Mouse (Mus musculus) limb, embryonic 11.5 days (tissue): Measurements from ENCODE around the gene Tango2. TPM values are rescaled to one million over a fixed set of nuclear protein-coding genes. Genes with fewer than 3 reads are reported as not detected.

Experiments
- ATAC-seq: fragments of 200-750 bp; cut with Nextera tagmentation; 2 replicates; pipeline ENCODE4 v1.8.0; 2017; ENCODE audit warnings: low read depth; ENCODE audit not compliant: insufficient number of reproducible peaks, low FRiP score, low TSS enrichment
- DNase-seq: peaks from one replicate; pipeline ENCODE4 v3.0.0-alpha.2; 2015; ENCODE audit warnings: low spot score
- H3K27ac ChIP-seq: fragments of 300-500 bp; sonication (generic); replicated peaks from 2 replicates; pipeline ENCODE4 v1.5.1; 2014; ENCODE audit warnings: low read depth, mild to moderate bottlenecking, low read length
- H3K27me3 ChIP-seq: fragments of 300-500 bp; sonication (generic); 2 replicates; pipeline ENCODE4 v1.6.1; 2014; ENCODE audit warnings: mild to moderate bottlenecking, low read length, mixed read lengths; ENCODE audit not compliant: control insufficient read depth, insufficient read depth
- H3K36me3 ChIP-seq: fragments of 300-500 bp; sonication (generic); 2 replicates; pipeline ENCODE4 v1.6.1; 2014; ENCODE audit warnings: mild to moderate bottlenecking, low read length, moderate library complexity, mixed read lengths; ENCODE audit not compliant: control insufficient read depth, insufficient read depth
- H3K4me1 ChIP-seq: fragments of 300-500 bp; sonication (generic); 2 replicates; pipeline ENCODE4 v1.6.1; 2014; ENCODE audit warnings: low read length, mixed read lengths; ENCODE audit not compliant: control insufficient read depth, insufficient read depth
- H3K4me2 ChIP-seq: fragments of 300-500 bp; sonication (generic); 2 replicates; pipeline ENCODE4 v1.6.1; 2014; ENCODE audit warnings: low read depth, mild to moderate bottlenecking, moderate library complexity; ENCODE audit not compliant: severe bottlenecking
- H3K4me3 ChIP-seq: fragments of 300-500 bp; sonication (generic); 2 replicates; pipeline ENCODE4 v1.5.1; 2014; ENCODE audit warnings: low read depth, low read length
- H3K9ac ChIP-seq: fragments of 300-500 bp; sonication (generic); 2 replicates; pipeline ENCODE4 v1.6.1; 2014; ENCODE audit warnings: mild to moderate bottlenecking, low read length
- H3K9me3 ChIP-seq: fragments of 300-500 bp; sonication (generic); 2 replicates; pipeline ENCODE4 v1.6.1; 2016; ENCODE audit warnings: low read length; ENCODE audit not compliant: control insufficient read depth
- WGBS: fragments of 180-500 bp; shearing (Covaris S2); extraction: QIAGEN DNeasy Blood & Tissue Kit; methylation state at CpG from one replicate; pipeline ENCODE4 v1.1.7; 2014; 5-methylcytosine and 5-hydroxymethylcytosine counted together
- polyA plus RNA-seq: library from polyadenylated mRNA; unstranded; fragments of >200 nt; fragmentation: Nextera tagmentation; extraction: Ambion mirVana; gene quantifications from 2 replicates; pipeline ENCODE4 v1.2.1, GENCODE M21; 2014

The Tango2 gene
- polyA plus RNA-seq, 1 experiment from 2014 or later = 21.2 TPM

GRCm38 (mm10) chr16:18378489-18378888, 30.6 kb upstream of the Tango2 start:
- Histone ChIP-seq H3K27ac (no peak overlapping the region), H3K4me1 (peaks cover under 1% of the 10 kb centered on the region)
- WGBS = 24% methylated on average over 1 of the region's 1 CpGs

GRCm38 (mm10) chr16:18377203-18377602, 29.3 kb upstream of the Tango2 start:
- no peak overlapping the region for H3K27ac ChIP-seq
- WGBS = 48% methylated on average over 3 of the region's 3 CpGs

More at GRCm38 (mm10) chr16:18378489-18378888, 30.6 kb upstream of the Tango2 start:
- Histone ChIP-seq H3K4me2 (no peak overlapping the region), H3K36me3 (no peaks in the 10 kb centered on the region), H3K27me3 (no peaks in the 10 kb centered on the region), H3K9ac (no peak overlapping the region), H3K9me3 (no peaks in the 10 kb centered on the region), H3K4me3 (no peak overlapping the region)
- ATAC-seq = no peak
- DNase-seq = no peak

GRCm38 (mm10) chr16:18376297-18376954, 28.5 kb upstream of the Tango2 start:
- H3K27me3 ChIP-seq = no peaks in the 10 kb centered on the region
- H3K4me2 ChIP-seq = no peak overlapping the region
- DNase-seq (no peak), ATAC-seq (no peak)
- no peaks in the 10 kb centered on the region; the same call in 1 of the 2 replicates for H3K4me1 ChIP-seq
- H3K9ac ChIP-seq = no peak overlapping the region
- H3K9me3 ChIP-seq = no peaks in the 10 kb centered on the region
- H3K27ac ChIP-seq = no peak overlapping the region
- 87% methylated on average over 7 of the region's 7 CpGs for WGBS
- no peak overlapping the region for H3K4me3 ChIP-seq
- H3K36me3 ChIP-seq = no peaks in the 10 kb centered on the region

More at GRCm38 (mm10) chr16:18377203-18377602, 29.3 kb upstream of the Tango2 start:
- H3K4me1 ChIP-seq = no peaks in the 10 kb centered on the region; the same call in 1 of the 2 replicates
- no peak overlapping the region for H3K4me3 ChIP-seq
- no peak overlapping the region for H3K9ac ChIP-seq
- no peaks in the 10 kb centered on the region for H3K36me3 ChIP-seq
- no peaks in the 10 kb centered on the region for H3K27me3 ChIP-seq
- no peaks in the 10 kb centered on the region for H3K9me3 ChIP-seq
- DNase-seq (no peak), ATAC-seq (no peak)
- H3K4me2 ChIP-seq = no peak overlapping the region

GRCm38 (mm10) chr16:18373632-18374031, 25.7 kb upstream of the Tango2 start:
- no peak for ATAC-seq
- no peak overlapping the region for H3K9ac ChIP-seq
- no peak overlapping the region for H3K4me3 ChIP-seq
- WGBS = 93% methylated on average over 4 of the region's 4 CpGs
- H3K4me2 ChIP-seq = no peak overlapping the region
- no peak for DNase-seq
- no peaks in the 10 kb centered on the region for H3K4me1 ChIP-seq
- H3K9me3 ChIP-seq = no peaks in the 10 kb centered on the region
- H3K36me3 ChIP-seq = no peaks in the 10 kb centered on the region
- no peak overlapping the region for H3K27ac ChIP-seq
- H3K27me3 ChIP-seq = no peaks in the 10 kb centered on the region

- no peaks in the 10 kb centered on the region for H3K27me3 ChIP-seq
- no peaks in the 10 kb centered on the region for H3K9me3 ChIP-seq
- no peak for DNase-seq
- no peak overlapping the region for H3K4me3 ChIP-seq
- H3K27ac ChIP-seq = no peak overlapping the region
- no peak overlapping the region for H3K9ac ChIP-seq
- no peak for ATAC-seq
- H3K4me2 ChIP-seq = no peak overlapping the region
- 92% methylated on average over 3 of the region's 3 CpGs for WGBS
- no peaks in the 10 kb centered on the region for H3K36me3 ChIP-seq
- H3K4me1 ChIP-seq = no peaks in the 10 kb centered on the region
Measured at GRCm38 (mm10) chr16:18370197-18370596, 22.3 kb upstream of the Tango2 start.

- H3K4me1 ChIP-seq = no peaks in the 10 kb centered on the region
- ATAC-seq (no peak), DNase-seq (no peak)
- no peak overlapping the region for H3K4me2 ChIP-seq
- no peaks in the 10 kb centered on the region for H3K9me3 ChIP-seq
- no peak overlapping the region for H3K9ac ChIP-seq
- no peaks in the 10 kb centered on the region for H3K27me3 ChIP-seq
- H3K4me3 ChIP-seq = no peak overlapping the region
- 43% methylated on average over 4 of the region's 4 CpGs for WGBS
- no peak overlapping the region for H3K27ac ChIP-seq
- H3K36me3 ChIP-seq = no peaks in the 10 kb centered on the region
Measured at GRCm38 (mm10) chr16:18366849-18367248, 18.9 kb upstream of the Tango2 start.

GRCm38 (mm10) chr16:18362948-18363347, 15.0 kb upstream of the Tango2 start:
- no peaks in the 10 kb centered on the region for H3K4me1 ChIP-seq
- WGBS = 86% methylated on average over 8 of the region's 8 CpGs
- no peaks in the 10 kb centered on the region for H3K36me3 ChIP-seq
- no peaks in the 10 kb centered on the region for H3K9me3 ChIP-seq
- ATAC-seq (no peak), DNase-seq (no peak)
- no peak overlapping the region for H3K4me3 ChIP-seq
- H3K27me3 ChIP-seq = no peaks in the 10 kb centered on the region
- no peak overlapping the region for H3K9ac ChIP-seq
- H3K27ac ChIP-seq = no peak overlapping the region
- no peak overlapping the region for H3K4me2 ChIP-seq

- Histone ChIP-seq H3K27ac (no peak overlapping the region), H3K4me2 (no peak overlapping the region), H3K36me3 (no peaks in the 10 kb centered on the region), H3K9me3 (no peaks in the 10 kb centered on the region), H3K9ac (no peak overlapping the region), H3K4me1 (no peaks in the 10 kb centered on the region), H3K4me3 (no peak overlapping the region), H3K27me3 (no peaks in the 10 kb centered on the region)
- no peak for DNase-seq
- ATAC-seq = no peak
- 73% methylated on average over 6 of the region's 6 CpGs for WGBS
Measured at GRCm38 (mm10) chr16:18360151-18360805, 12.4 kb upstream of the Tango2 start.
